Mouse (Mus musculus): ENCODE data around the gene Atxn1l.

DNA sequence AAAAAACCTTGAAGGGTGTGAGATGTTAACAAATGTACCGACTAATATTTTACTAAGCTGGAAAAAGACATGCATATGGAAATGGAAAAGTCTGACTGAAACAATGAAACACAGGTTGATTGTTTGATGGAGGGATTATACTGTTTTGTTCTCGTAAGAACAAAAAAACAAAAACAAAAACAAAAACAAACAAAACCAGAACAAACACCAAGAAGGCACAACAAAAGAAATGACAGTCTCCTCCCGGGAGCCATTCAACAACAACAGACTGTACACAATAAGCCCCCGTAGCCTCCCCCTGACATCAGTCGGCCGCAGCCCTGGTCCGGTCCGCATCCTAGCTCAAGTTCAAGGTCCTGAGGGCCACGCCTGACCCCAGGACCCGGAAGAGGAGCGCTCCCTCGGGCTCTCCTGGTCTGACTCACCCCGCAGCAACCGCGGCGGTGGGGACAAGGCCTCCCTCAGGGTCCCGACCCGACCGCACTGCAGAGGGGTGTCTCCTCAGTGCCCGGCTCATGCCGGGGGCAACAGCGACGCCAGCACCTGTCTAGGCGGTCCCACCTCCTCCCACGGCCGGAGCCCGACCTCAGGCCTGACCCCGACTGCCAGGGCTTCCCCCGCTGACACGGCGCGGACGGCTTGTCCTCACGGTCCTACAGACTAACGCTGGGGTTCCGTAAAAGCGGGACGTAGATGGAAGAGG, 44.9 kb downstream of the Atxn1l start:
- TF ChIP-seq CTCF (IDR thresholded peaks at IDR 0.05) (no peak), EP300 (IDR thresholded peaks at IDR 0.05; ENCODE audit: insufficient read depth, low read depth, low read length) (no peak)
